Mouse (Mus musculus) lung, embryonic 14.5 days (tissue): ENCODE results near the gene Uck1. TPM values are rescaled to one million over a fixed set of nuclear protein-coding genes. Genes with fewer than 3 reads are reported as not detected.

Experiments
- ATAC-seq: fragments of 200-750 bp; cut with Nextera tagmentation; 2 replicates; pipeline ENCODE4 v1.8.0; 2017; ENCODE audit warnings: mild to moderate bottlenecking, moderate TSS enrichment, moderate library complexity; ENCODE audit not compliant: insufficient read depth
- DNase-seq: peaks from one replicate; pipeline ENCODE4 v3.0.0-alpha.2; 2015
- H3K27ac ChIP-seq: fragments of 300-500 bp; sonication (generic); 2 replicates; pipeline ENCODE4 v1.5.1; 2014; ENCODE audit warnings: low read depth, mild to moderate bottlenecking, moderate library complexity
- H3K27me3 ChIP-seq: fragments of 300-500 bp; sonication (generic); 2 replicates; pipeline ENCODE4 v1.6.1; 2014; ENCODE audit warnings: low read length, control low read depth; ENCODE audit not compliant: insufficient read depth
- H3K36me3 ChIP-seq: fragments of 300-500 bp; sonication (generic); 2 replicates; pipeline ENCODE4 v1.6.1; 2014; ENCODE audit warnings: control low read depth; ENCODE audit not compliant: insufficient read depth
- H3K4me1 ChIP-seq: fragments of 300-500 bp; sonication (generic); 2 replicates; pipeline ENCODE4 v1.6.1; 2014; ENCODE audit warnings: antibody characterized with exemption, control low read depth; ENCODE audit not compliant: insufficient read depth
- H3K4me2 ChIP-seq: fragments of 300-500 bp; sonication (generic); 2 replicates; pipeline ENCODE4 v1.6.1; 2014; ENCODE audit warnings: mild to moderate bottlenecking
- H3K4me3 ChIP-seq: fragments of 300-500 bp; sonication (generic); 2 replicates; pipeline ENCODE4 v1.5.1; 2014; ENCODE audit warnings: low read depth, low read length
- H3K9ac ChIP-seq: fragments of 300-500 bp; sonication (generic); 2 replicates; pipeline ENCODE4 v1.6.1; 2014
- H3K9me3 ChIP-seq: fragments of 300-500 bp; sonication (generic); 2 replicates; pipeline ENCODE4 v1.6.1; 2016; ENCODE audit warnings: low read depth, low read length, control low read depth
- CTCF ChIP-seq: IDR thresholded peaks from 2 replicates; pipeline ENCODE4 v1.5.1; 2016; ENCODE audit warnings: antibody characterized with exemption, low read depth
- WGBS: fragments of 180-500 bp; shearing (Covaris S2); extraction: QIAGEN DNeasy Blood & Tissue Kit; methylation state at CpG from one replicate; pipeline ENCODE4 v1.1.7; 2014; 5-methylcytosine and 5-hydroxymethylcytosine counted together
- polyA plus RNA-seq: library from polyadenylated mRNA; unstranded; fragments of >200 nt; fragmentation: Nextera tagmentation; extraction: Ambion mirVana; gene quantifications from 2 replicates; pipeline ENCODE4 v1.2.1, GENCODE M21; 2014

Uck1 gene
- polyA plus RNA-seq, 1 experiment from 2014 or later: 63.6 TPM

DNA sequence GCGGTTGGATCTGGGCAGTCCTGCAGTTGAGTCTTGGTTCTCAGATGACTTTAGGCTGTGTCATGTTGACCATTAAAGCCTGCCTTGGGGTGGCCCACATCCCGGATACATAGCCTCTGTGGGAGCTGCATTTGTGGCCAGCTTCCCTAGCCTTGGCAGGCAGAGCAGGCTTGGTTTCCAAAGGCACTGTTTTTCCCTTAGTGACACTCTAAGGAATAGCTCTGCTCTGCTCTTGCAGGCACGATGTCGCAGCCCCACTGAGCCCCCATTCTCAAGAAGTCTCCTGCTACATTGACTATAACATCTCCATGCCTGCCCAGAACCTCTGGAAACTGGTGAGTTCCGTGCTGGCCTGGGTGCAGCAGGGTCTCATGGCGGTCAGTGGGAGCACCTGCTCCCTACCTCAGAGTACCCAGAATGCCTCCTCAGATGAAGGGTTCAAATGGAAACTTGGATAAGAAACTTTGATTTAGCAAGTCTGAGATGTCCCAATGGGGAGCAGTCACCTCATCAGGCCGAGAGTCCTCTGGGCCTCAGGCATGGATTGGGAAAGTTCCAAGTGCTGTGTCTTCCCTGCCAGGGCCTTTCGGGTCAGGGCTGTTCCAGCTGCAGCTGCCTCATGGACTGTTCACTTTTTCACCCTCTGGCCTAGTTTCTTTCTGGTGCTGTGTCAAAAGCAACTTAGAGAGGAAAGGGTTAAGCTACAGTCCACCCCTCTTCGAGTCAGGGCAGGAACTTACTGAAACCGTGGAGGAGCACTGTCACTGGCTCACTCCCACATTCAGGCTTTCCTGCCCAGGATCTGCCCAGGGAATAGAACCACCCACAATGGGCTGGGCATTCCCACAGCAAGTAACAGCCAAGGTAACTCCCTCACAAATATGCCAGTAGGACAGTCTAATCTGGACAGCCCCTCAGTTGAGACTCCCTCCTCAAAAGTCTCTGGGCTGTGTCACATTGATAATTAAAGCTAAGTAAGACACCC is 11.3 kb downstream of the Uck1 start:
- H3K4me3 ChIP-seq: no peak overlapping the region
- H3K27ac ChIP-seq: no peak overlapping the region
- TF ChIP-seq CTCF: no peak
- no peak for ATAC-seq
- no peak overlapping the region for H3K9ac ChIP-seq
- no peak for DNase-seq
- H3K36me3 ChIP-seq: peaks cover 72% of the 10 kb centered on the region
- H3K9me3 ChIP-seq: no peaks in the 10 kb centered on the region
- no peak overlapping the region for H3K4me2 ChIP-seq
- no peaks in the 10 kb centered on the region for H3K4me1 ChIP-seq
- 69% methylated on average over 10 of the region's 10 CpGs for WGBS
- no peaks in the 10 kb centered on the region for H3K27me3 ChIP-seq

GRCm38 (mm10) chr2:32246741-32247140 is 13.2 kb downstream of the Uck1 start:
- Histone ChIP-seq H3K27me3 (no peaks in the 10 kb centered on the region), H3K4me3 (no peak overlapping the region), H3K27ac (no peak overlapping the region), H3K4me2 (no peak overlapping the region), H3K9ac (no peak overlapping the region), H3K36me3 (peaks cover 55% of the 10 kb centered on the region), H3K9me3 (no peaks in the 10 kb centered on the region), H3K4me1 (no peaks in the 10 kb centered on the region)
- no peak for DNase-seq
- no peak for TF ChIP-seq CTCF
- ATAC-seq: no peak
- WGBS: 80% methylated on average over 4 of the region's 4 CpGs

GRCm38 (mm10) chr2:32242986-32243385 is 17.0 kb downstream of the Uck1 start:
- no peak for TF ChIP-seq CTCF
- no peak overlapping the region for H3K4me2 ChIP-seq
- H3K27me3 ChIP-seq: no peaks in the 10 kb centered on the region
- no peak overlapping the region for H3K27ac ChIP-seq
- H3K36me3 ChIP-seq: peaks cover 42% of the 10 kb centered on the region
- ATAC-seq (no peak), DNase-seq (no peak)
- no peaks in the 10 kb centered on the region for H3K4me1 ChIP-seq
- 80% methylated on average over 4 of the region's 4 CpGs for WGBS
- H3K9ac ChIP-seq: no peak overlapping the region
- no peak overlapping the region for H3K4me3 ChIP-seq
- no peaks in the 10 kb centered on the region for H3K9me3 ChIP-seq

DNA sequence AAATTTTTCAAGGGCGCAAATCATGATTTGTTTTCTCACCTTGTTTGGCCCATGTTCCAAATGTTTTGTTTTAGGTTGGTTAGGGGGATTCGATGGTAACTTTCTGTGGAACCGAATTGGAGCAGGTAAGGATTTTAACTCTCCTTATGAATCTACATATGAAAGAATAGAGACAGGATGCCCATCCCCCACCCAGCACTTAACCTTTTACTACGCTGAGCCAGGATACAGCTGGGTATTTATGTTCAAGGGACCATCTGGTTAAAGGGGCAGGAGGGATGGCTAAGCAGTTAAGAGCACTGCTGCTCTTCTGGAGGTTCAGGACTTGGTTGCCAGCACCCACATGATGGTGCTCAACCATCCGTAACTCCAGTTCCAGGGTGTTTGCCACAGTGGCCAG is 19.4 kb downstream of the Uck1 start:
- no peak for ATAC-seq
- H3K27ac ChIP-seq: no peak overlapping the region

DNA sequence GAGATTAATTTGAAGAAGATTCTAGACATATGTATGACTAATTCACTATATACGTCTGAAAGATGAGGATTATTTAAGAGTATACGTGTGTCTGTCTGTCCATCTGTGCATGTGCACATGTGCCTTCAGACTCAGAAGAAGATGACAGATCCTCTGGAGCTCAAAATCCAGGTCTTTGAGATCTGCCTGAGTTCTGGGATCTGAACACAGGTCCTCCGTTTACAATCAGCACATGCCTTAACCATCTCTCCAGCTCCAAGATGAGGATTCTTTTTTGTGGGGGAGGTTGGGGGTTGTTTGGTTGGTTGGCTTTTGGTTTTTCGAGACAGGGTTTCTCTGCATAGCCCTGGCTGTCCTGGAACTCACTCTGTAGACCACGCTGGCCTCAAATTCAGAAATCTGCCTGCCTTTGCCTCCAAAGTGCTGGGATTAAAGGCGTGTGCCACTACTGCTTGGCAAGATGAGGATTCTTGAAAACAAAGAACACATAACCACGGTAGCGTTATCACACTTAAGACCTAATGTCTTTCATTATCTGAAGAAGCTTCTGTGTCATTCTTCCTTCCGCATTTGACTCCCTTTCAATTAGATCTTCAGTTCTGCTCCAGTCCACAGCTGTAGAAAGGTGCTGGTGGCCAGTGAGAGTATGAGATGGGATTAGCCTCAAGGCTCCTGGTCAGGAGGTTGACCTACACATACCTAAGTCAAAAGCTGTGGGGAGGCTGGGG is 21.1 kb downstream of the Uck1 start:
- Histone ChIP-seq H3K4me2 (no peak overlapping the region), H3K4me1 (peaks cover 10% of the 10 kb centered on the region; the same call in 1 of the 2 replicates), H3K27me3 (no peaks in the 10 kb centered on the region), H3K36me3 (peaks cover 21% of the 10 kb centered on the region), H3K9me3 (no peaks in the 10 kb centered on the region), H3K4me3 (no peak overlapping the region), H3K9ac (no peak overlapping the region), H3K27ac (no peak overlapping the region)
- no peak for ATAC-seq
- TF ChIP-seq CTCF: no peak
- DNase-seq: no peak
- 86% methylated on average over 9 of the region's 9 CpGs for WGBS

More for the DNA sequence above, 19.4 kb downstream of the Uck1 start:
- Histone ChIP-seq H3K9ac (no peak overlapping the region), H3K9me3 (no peaks in the 10 kb centered on the region), H3K4me2 (no peak overlapping the region), H3K36me3 (peaks cover 20% of the 10 kb centered on the region), H3K4me1 (no peaks in the 10 kb centered on the region), H3K4me3 (no peak overlapping the region), H3K27me3 (no peaks in the 10 kb centered on the region)
- 79% methylated on average over 5 of the region's 5 CpGs for WGBS
- no peak for DNase-seq
- TF ChIP-seq CTCF: no peak

DNA sequence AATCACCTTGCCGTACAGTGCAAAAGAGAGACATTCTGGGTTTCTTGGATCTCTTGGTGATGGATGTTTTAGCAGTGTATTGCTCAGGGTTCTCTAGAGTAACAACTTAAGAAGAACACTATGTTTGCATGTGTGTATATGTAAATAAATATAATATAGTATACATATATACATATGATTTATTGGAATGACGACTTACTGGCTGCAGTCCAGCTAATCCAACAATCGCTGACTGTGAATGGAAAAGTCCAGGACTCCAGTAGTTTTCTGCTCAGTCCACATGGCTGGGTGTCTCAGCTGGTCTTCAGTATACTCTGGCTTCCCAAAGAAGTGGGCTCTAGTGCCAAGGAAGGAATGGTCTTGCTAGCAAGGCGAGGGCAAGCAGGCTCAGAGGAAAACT is 22.4 kb downstream of the Uck1 start:
- Histone ChIP-seq H3K4me2 (peak overlapping the region; percentile 93), H3K4me3 (peak overlapping the region; percentile 71), H3K27me3 (no peaks in the 10 kb centered on the region), H3K27ac (no peak overlapping the region), H3K36me3 (peaks cover 34% of the 10 kb centered on the region), H3K9me3 (no peaks in the 10 kb centered on the region), H3K9ac (peak overlapping the region; percentile 62), H3K4me1 (peaks cover 10% of the 10 kb centered on the region; the same call in 1 of the 2 replicates)
- 25% methylated on average over 4 of the region's 4 CpGs for whole genome bisulfite sequencing
- peak; percentile 60 for DNase-seq
- no peak for TF ChIP-seq CTCF
- no peak for ATAC-seq
